Mouse (Mus musculus): ENCODE measurements around the gene Sorbs1.
A peak's percentile ranks its signal among the peaks of the same experiment; 100 is the strongest.
"Not testable (repeated sequence)": the region's sequence is repeated elsewhere in the genome, so short reads cannot be mapped to it uniquely, and the experiment has no call there.

The Sorbs1 gene

DNA sequence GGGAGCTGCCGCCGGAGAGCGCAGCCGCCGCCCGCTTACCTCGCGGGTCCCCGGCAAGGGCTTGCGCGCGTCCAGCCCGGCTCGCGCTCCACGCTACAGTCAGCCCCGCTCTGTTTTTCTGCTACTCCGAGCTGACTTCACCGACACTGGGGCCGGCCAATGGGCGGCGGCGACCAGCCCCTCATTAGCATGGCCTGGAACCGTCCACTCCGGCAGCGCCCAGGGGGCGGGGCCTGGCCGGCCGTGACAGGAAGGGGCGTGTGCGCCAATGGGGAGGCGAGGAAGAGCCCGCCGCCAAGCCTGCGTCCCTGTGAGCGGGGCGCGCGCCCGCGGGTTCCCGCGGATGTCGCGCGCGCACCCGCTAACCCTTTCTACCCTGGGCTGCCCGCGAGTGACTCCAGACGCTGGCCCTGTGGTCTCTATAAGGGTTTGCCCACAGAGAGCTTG is at the start of gene Sorbs1:
Gene Sorbs1, minus strand, starts transcription at position 148 of the 447 bp plus-strand sequence.
- peak; percentile 93 for DNase-seq (ENCODE audit: low read depth, low spot score)

DNA sequence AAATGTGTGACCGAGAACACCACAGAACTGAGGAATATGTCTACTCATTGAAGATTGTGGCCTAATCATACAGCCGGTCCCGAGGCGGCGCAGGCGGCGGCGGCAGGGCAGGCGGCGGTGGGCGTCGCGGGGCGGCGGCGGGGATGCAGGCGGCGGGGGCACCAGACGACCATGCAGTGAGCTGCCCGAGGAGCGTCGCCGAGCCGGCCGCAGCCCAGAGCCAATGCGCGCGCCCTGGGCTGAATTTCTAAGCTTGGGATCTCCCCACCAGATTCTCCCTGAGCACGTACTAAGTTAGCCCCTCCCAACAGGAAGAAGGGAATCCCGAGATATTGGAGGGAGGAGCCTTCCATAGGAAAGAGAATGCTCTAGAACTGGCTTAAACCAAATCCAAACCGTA is 47.9 kb upstream of the Sorbs1 start:
- DNase-seq (ENCODE audit: low read depth, low spot score), result not testable (repeated sequence)

DNA sequence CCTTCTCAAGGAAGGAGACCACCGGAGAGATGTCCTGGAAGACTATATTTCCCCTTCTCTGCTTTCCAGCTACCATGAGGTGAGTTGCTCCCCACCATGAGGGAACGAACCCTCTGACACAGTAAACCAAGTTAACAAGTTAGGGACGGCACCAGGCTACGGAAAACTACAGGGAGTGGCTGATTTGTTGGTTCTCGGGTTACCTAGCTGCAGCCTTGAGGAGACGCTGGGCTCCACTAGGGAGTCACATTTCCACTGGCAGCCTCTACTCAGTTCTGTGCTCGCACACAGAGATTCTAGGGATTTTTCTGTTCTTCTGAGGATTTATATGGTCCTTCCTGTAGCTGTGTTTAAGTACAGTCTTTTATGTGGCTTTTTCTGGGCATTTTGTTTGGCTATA is 42.5 kb upstream of the Sorbs1 start:
- no peak for DNase-seq (ENCODE audit: low read depth, low spot score)

DNA sequence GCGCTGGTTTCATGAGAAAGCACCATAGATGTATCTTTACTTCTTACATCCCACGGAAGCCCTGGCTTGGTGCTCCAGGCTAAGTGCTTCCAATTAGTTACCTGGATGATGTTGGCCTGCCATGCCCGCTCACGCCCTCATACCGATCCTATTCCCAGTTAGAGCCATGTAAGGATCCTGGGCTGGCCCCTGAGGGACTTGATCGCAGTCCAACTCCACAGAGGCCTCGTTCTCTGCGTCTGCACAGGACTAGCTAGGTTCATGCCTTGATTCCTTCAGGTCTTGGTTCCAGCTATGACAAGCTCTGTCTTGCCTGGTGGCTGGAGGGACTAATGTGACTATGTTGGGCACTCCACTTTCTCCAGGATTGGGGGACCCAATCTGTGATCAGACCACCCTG is 41.6 kb upstream of the Sorbs1 start:
- no peak for DNase-seq (ENCODE audit: low read depth, low spot score)

DNA sequence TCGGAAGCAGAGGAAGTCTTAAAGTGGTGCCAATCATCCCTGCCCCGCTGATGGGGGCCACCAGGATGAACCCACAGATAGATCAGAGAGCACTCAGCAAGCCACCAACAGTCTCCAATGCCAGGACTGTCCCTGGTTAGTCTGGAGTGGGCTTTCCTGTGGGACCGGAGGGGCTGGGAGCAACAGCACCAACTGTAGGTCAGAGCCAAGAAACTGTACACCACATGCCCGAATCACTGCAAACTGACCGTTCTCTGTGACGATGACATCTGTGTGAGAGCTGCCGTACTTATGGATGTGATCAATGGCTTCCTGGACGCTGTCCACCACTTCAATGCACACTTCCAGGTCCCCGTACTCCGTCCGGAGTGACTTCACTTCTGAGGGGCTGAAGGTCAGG is 40.8 kb upstream of the Sorbs1 start:
- no peak for DNase-seq (ENCODE audit: low read depth, low spot score)

DNA sequence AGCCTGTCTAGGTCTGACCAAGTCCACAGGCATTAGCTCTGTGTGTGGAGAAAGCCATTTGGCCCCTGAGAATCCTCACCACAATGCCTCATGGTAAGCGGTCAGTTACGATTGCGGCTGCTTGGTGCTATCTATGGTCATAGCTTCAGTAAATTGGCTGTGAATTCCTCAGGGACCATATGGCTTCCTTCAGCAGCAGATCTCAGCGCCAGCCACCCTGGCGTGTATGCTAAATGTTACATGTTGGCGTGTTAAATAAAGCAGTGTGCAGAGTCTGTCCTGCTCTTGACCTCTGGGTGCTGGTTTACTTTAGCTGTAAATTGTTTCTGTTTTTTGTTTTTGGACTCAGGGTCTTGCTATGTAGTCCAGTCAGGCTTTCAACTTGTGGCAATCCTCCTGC is 40.3 kb upstream of the Sorbs1 start:
- no peak for DNase-seq (ENCODE audit: low read depth, low spot score)

DNA sequence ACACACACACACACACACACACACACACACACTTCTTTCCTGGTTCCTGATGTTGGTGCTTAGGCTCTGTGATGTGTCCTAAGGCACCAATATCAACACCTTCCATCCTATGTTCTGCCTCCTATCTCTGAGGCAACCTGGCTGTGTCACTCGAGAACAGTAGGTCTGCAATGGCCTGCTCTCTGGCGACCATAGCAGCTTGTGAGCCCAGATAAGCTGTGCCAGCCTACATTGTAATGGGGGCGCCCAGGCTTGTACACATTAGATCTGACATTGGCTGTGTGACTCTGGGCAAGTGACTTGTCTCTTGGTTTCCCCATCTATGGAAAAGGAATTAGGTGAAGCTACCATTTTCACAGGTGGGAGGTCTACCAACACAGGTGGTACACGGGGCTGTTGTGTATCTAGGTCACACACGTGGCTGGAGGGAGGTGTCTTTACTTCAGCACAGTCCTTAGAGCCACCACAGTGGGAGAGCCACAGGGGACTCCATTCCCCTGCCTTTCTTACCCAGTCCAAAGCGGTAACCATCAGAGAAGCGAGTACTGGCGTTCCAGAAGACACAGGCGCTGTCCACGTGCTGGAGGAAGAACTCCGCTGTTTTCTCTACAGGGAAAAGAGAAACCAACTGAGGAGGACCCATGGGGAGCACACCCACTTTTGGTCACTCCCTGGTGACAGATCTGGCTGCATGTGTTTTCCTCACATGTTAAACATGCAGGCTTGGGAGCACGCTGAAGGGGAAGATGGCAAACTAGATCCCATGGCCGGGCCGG is 39.6 kb upstream of the Sorbs1 start:
- DNase-seq (ENCODE audit: low read depth, low spot score), result no peak

DNA sequence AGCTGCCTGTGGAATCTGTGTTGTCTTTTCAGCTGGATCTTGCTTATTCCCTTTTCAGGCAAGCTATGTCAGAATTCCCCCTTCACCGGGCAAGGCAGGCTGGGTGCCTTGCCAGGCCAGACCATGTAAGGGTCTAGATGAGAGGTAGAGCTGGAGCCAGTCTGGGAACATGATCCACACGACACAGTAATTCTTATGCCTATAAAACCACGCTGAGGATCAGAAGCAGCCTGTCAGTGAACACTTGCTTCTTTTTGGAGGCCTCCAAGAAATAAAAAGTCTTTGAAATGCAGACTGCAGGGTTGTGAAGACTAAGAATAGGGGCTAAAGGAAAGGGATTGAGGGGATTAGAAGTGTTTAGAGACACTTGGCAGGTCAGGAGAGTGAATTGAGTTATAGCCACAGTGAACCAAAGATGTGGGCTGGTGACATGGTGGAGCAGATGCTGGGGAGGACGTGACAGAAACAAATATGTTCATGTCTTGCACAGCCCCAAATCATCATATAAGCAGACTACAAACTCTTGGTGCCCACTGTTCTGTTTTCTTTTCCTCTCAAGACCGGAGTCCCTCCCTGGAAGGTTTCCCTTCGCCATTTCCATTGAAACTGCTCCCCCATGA is 36.0 kb upstream of the Sorbs1 start:
- no peak for DNase-seq (ENCODE audit: low read depth, low spot score)

DNA sequence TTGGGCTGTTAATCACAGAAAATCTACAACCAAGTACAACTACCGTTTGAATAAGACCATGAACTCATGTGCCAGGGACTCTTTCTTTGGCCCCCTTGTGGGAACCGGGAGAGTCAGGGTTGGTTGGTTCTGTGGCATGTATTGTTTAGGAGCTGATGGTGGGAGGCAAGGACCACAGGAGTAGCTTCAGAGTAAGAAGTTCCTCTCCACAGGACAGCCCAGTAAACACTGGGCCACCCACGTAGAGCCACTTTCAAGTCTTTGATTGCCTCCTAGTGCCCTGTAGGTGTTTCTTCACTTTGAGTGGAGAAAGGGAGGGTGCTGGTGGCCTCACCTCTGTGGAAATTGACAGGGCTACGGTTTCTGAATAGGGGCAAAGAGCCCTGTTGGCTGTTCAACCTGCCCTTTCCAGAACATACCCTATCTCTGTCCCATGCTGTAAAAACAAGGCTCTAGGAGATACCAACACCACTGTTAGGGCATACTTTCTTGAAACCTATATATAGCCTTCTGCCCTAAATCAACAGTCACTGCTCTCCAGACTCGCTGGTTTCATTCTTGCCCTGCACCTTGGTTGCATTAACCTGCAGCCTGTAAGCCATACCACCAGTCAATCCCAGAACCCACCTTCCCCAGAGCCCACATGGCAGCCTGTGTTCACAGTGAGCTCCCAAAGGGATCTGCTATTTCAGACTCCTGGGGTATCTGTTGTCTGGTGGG is 35.4 kb upstream of the Sorbs1 start:
- DNase-seq (ENCODE audit: low read depth, low spot score), result peak; percentile 59

DNA sequence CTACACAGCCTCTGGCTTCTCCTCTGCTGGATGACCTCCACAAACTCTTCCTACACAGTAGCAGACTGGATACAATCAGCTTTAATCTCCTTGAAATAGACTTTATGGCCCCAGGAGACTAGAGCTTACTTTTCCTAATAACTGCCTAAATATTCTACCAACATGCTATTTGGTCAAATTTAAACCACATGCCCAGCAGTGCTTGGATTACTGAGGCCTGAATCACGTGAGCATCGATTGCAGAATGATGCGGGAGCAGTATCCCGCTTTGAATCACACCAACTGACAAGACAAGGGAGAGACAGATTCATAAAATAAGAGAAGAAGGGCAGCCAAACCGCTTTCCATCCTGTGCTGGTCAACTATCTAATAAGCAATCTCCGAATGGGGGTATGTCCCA is 34.8 kb upstream of the Sorbs1 start:
- no peak for DNase-seq (ENCODE audit: low read depth, low spot score)

DNA sequence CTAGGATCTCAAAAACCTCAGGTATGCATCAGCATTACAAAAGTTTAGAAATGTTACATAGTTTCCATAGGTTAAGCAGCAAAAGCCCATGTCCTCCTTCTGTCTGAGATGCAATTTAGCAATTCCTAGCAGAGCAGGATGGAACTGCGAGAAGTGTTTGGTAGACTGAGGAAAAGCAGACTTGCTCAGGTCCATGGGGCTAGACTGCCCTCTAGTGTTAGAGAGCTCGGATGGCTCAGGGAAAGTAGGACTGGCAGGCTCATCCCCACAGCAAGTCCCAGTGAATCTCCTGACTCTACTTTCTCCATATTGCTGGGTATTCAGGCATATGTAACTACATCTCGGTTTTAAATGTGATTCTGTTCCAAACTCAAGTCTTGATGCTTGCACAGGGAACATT is 31.3 kb upstream of the Sorbs1 start:
- DNase-seq (ENCODE audit: low read depth, low spot score), result peak; percentile 76

DNA sequence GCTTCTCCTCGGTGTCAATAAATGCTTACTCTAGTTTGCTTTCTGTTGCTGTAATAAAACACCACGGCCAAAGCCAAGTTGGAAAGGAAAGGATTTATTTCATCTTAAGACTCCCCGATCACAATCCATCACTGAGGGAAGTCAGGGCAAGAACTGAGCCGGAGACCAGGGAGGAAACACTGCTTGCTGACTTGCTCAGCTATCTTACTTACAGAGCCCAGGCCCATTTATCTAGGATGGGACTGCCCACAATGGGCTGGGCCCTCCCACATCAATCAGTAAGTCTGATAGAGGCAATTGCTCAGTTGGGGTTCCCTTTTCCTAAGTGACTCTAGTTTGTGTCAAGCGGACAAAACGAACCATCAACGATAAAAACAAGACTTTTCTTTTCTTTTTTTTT is 29.2 kb upstream of the Sorbs1 start:
- DNase-seq (ENCODE audit: low read depth, low spot score), result no peak

DNA sequence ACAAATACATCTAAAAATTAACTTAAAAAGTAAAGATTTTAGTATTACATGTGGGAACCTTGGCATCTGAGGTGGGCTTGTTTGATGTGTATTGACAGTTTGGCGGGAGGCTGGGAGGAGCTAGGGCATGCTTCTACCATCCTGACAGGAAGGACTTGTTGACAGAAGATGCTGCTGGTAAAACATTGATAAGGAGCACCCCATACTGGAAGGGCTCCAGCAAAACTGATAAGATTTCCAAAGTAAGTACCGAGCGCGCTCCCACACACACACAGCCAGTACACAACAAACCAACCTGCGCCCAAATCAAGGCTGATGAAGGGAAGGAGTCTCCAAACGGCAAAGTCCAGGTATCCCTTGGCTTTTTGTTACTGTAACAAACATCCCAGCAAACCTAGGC is 22.9 kb upstream of the Sorbs1 start:
- DNase-seq (ENCODE audit: low read depth, low spot score), result no peak

DNA sequence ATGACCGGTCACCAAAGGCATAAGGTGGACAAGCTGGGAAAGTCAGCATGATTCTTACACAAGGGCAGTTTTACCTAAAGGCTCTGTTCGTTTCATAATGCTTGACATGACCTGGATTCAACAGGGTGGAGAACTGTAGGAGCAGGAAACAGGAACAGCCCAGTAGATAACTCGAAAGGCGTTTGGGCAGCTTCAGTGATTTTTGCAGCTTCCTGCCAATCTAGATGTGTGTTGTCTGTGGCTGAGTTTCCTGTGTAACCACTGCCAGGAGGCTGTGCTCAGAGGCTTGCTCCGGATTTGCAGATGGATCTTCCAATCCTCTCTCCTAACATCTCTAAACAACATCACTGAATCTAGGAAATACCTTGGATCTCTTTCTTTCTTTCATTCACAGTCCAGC is 18.9 kb upstream of the Sorbs1 start:
- DNase-seq (ENCODE audit: low read depth, low spot score), result no peak

DNA sequence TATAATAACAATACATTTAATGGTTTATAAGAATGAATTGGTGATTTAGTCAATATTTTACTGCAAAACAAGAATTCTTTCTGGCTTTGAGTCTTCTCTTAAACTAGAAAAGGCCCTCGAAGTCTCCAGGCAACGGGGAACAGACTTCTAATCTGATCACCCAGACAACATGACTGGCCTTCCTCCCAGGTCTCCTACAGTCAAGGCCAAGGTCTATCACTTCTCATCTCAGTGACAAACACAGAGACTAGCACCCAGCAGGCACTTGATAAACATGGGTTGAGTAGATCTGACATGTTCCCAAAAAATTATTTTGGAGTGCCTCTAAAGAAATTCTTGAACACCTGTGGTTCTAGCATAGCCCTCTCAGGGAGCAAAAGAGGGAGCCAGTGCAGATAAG is 16.7 kb upstream of the Sorbs1 start:
- DNase-seq (ENCODE audit: low read depth, low spot score), result no peak

DNA sequence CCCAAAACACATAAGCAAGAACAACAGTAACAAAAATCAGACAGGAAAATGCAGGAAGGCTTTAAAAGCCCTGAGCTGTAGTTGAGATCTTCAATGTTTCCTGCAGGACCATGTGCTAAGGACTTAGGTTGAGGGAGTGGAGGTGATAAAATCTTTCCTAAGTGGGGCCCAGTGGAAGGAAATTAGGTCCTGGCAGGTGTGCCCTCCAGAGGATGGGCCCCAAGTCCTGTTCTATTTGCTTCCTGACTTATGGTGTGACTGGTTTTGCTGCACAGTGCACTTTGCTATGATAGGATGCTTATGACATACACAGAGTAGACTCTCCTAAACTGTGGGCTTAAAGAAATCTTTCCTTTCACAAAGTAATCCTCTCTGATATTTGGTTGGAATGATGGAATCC is 14.7 kb upstream of the Sorbs1 start:
- DNase-seq (ENCODE audit: low read depth, low spot score), result no peak

DNA sequence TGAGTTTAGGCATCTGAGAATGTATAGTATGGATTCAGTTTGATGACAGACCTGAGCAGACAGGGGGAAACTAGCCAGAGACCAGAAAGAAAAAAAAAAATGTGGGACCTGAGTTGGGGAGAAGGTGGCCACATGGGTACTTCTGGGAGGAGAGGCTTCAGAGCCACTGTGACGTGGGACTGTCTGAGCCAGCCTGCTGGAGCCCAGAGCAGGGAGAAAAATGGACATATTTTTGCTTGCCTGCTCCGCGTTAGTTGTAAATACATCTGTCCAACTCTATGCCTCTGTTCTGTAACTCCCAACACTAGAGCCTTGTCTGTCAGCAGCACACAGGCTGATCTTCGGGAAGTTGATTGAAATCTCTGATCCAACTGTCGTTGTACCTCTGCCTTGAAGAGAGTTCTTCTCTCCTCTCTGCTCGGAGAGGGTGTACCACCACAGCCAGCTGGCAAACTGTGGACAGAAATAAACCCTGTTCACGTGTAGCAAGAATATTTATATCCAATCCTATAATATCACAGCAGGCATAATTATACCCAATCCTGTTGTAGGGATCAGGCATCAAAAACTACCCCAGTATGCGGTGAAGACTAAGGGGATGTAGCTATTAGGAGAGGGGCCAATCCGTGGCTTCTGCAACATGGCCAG is 12.9 kb upstream of the Sorbs1 start:
- DNase-seq (ENCODE audit: low read depth, low spot score), result no peak

DNA sequence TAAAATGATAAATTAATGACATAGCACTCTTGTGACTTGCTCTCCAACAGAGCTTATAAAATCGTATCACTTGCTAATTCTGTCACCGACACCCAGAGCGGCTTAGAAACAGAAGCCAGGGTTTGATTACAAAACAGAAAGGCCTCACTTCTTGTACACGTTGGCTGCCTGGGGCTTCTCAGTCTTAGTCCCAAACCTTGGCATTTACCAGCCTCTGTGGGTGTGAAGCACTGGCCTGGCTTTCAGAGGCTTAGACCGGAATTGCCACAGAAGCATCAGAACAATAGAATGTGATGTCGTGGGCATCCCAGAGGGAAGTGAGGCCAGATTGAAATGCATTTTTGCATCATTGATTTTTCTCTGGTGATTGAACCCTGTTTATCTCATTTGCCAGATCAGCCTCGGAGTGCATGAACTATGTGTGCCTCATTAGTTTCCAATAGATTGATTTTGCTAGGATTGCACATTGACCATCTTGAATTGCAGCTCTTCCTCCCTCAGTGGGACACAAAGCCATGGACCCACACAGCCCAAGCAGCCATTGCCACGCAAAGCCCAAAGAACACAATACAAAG is 9.9 kb upstream of the Sorbs1 start:
- DNase-seq (ENCODE audit: low read depth, low spot score), result no peak

DNA sequence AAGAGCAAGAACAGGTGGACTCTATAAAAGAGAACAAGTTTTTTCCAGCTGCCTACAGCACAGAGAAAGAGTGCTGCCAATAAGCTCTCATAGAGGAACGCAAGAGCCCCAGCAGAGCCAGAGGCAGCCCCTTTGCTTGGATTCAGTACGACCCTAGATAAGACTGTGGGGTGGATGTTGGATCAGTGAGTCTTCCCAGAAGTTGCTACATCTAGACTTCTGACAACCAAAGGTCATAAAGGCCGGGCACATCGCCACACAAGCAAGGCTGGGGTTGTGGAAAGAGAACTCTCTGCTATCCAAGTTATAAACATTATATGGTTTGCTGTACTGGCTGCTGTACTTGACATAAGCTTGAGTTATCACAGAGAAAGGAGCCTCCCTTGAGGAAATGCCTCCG is 6.8 kb upstream of the Sorbs1 start:
- DNase-seq (ENCODE audit: low read depth, low spot score), result no peak

DNA sequence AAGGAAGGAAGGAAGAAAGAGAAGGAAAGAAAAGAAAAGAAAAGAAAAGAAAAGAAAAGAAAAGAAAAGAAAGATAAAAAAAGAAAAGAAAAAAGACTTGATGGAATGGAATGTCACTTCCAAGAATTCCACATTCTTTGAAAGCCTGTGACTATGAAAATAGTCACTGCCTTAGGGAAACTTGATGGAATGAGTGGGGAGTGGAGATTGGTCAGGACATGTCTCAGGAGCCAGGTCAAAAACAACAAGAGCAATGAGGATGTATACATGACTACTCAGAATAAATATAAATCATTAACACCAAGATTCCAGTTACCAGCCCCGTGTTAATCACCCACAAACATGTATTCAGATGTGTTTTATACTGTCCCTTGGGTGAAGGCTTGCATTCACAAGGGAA is 5.1 kb upstream of the Sorbs1 start:
- no peak for DNase-seq (ENCODE audit: low read depth, low spot score)

DNA sequence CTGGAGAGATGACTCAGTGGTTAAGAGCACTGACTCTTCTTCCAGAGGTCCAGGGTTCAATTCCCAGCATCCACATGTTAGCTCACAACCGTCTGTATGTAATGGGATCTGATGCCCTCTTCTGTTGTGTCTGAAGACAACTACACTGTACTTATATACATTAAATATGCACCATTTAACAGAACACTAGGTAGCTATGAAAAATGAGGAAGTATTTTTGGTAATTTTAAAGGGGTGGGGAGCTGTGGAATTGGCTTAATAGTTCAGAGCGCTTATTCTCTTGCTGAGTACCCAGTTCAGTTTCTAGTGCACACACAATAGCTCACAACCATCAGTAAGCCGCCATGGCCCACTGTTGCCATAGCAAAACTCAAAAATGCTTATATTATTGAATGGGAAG is 2.0 kb upstream of the Sorbs1 start:
- DNase-seq (ENCODE audit: low read depth, low spot score), result no peak

DNA sequence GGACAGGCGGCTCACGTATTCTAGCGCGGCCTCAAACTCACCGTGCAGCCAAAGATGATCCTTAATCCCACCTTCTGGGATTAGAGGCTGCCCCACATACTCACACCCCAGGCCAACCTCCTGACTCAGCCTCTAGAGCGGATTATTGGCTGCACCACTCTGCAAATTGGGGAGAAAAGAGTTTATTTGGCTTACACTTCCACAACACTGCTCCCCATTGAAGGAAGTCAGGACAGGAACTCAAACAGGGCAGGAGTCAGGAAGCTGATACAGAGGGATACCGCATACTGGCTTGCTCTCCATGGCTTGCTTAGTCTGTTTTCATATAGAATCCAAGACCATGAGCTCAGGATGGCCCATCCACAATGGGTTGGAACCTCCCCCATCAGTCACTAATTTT is 797 bp upstream of the Sorbs1 start:
- DNase-seq (ENCODE audit: low read depth, low spot score), result no peak
